18 mouse cellular contexts compared by ENCODE assay signal in the genomic region with DNA sequence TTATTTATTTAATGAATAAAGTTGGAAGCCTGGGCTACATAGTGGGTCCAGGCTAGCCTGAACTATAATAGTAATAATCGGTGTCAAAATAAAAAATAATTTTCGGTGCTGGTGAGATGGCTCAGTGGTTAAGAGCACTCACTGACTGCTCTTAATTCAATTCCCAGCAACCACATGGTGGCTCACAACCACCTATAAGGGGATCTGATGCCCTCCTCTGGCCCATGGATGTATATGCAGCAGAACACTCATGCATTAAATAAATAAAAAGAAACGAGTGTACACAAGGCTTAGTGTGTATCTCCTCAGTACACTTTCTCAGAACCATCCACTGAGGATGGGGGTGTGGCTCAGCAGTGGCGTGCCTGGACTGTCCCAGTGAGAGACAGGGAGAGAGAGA. TPM values are rescaled to one million over a fixed set of nuclear protein-coding genes. Genes with fewer than 3 reads are reported as not detected.
DNase-seq lines count a peak whose midpoint lies in the region; ATAC-seq and TF ChIP-seq lines count a peak whose summit lies in the region.
"Had no signal": no experiment of that assay in that cellular context is flagged by ENCODE, and none has a peak within 500 bp of the region (broad histone marks: within the 10 kb centered on the region; RNA-seq: fewer than 3 reads in every experiment).

No protein-coding gene starts in this region.

- H3K4me1 ChIP-seq in kidney, postnatal 0 days (replicated peaks; ENCODE audit: insufficient read depth, low read length) = no peaks in the 10 kb centered on the region
- H3K4me1 ChIP-seq: forebrain, embryonic 15.5 days; hindbrain, embryonic 15.5 days; neural tube, embryonic 12.5 days had no signal

- no peaks in the 10 kb centered on the region for H3K27me3 ChIP-seq in kidney, postnatal 0 days (ENCODE audit: insufficient read depth, low read length)
- H3K27me3 ChIP-seq: hindbrain, embryonic 15.5 days had no signal

- ATAC-seq in kidney, postnatal 0 days (replicated peaks; ENCODE audit: low FRiP score, low read depth) = no peak
- ATAC-seq in megakaryocyte progenitor cell, adult 5-6 weeks (replicated peaks; ENCODE audit: poor library complexity) = peak; percentile 42
- ATAC-seq: forebrain, embryonic 15.5 days; midbrain, embryonic 16.5 days had no signal

- no peaks in the 10 kb centered on the region for H3K9me3 ChIP-seq in kidney, postnatal 0 days (replicated peaks; ENCODE audit: low read length)
- H3K9me3 ChIP-seq: forebrain, embryonic 15.5 days; hindbrain, embryonic 15.5 days; neural tube, embryonic 12.5 days had no signal

- H3K27ac ChIP-seq in kidney, postnatal 0 days = no peak overlapping the region
- H3K27ac ChIP-seq: forebrain, embryonic 15.5 days; hindbrain, embryonic 15.5 days; neural tube, embryonic 12.5 days had no signal

- no peak overlapping the region for H3K9ac ChIP-seq in kidney, postnatal 0 days (ENCODE audit: low read depth, low read length)
- H3K9ac ChIP-seq: forebrain, embryonic 15.5 days; hindbrain, embryonic 15.5 days; neural tube, embryonic 12.5 days had no signal

- no peaks in the 10 kb centered on the region for H3K36me3 ChIP-seq in kidney, postnatal 0 days (ENCODE audit: insufficient read depth, low read length)
- H3K36me3 ChIP-seq: forebrain, embryonic 15.5 days; hindbrain, embryonic 15.5 days; neural tube, embryonic 12.5 days had no signal

- no peak for DNase-seq in kidney, postnatal 0 days (ENCODE audit: low spot score)
- no peak for DNase-seq in kidney, adult 8-10 months
- DNase-seq in 416B (ENCODE audit: low read depth) (peak; percentile 42), ES-CJ7 (ENCODE audit: low read depth, low spot score) (peak; percentile 53)
- DNase-seq in urinary bladder, postnatal 4 days (ENCODE audit: low spot score in 2 of 2) = no peak
- no peak for DNase-seq in ovary, postnatal 36 days (ENCODE audit: low spot score)
- DNase-seq: adrenal gland, postnatal 14 days; cerebellum, adult 9-10 months; heart, adult 18-20 months; heart, postnatal 10 days; kidney, adult 9 months; right cerebral cortex, postnatal 4 days; thymus, postnatal 36 days had no signal

- WGBS in kidney, postnatal 0 days = 69% methylated on average over 4 of the region's 4 CpGs

- no peak overlapping the region for H3K4me2 ChIP-seq in kidney, postnatal 0 days (ENCODE audit: low read length)
- H3K4me2 ChIP-seq: forebrain, embryonic 15.5 days; hindbrain, embryonic 15.5 days; neural tube, embryonic 12.5 days had no signal

- no peak overlapping the region for H3K4me3 ChIP-seq in kidney, postnatal 0 days (replicated peaks; ENCODE audit: low read depth, low read length)
- H3K4me3 ChIP-seq: forebrain, embryonic 15.5 days; hindbrain, embryonic 15.5 days; neural tube, embryonic 12.5 days had no signal

- peak; percentile 52 for TF ChIP-seq CTCF in kidney, postnatal 0 days (IDR thresholded peaks at IDR 0.05; ENCODE audit: low read depth)

RNA-seq across cellular contexts. Expression of a gene that starts 28.7 kb away (rescaled TPM):
- polyA plus RNA-seq in kidney, postnatal 0 days (2015; fragmentation: Nextera tagmentation; extraction: Ambion mirVana) = 14.5 and 17.4 TPM in 2 replicates
- 10.9 and 11.0 TPM in 2 replicates for total RNA-seq in megakaryocyte progenitor cell, adult 5-6 weeks (2015)
- total RNA-seq in megakaryocyte progenitor cell, adult 5-6 weeks (2017) = 14.9 and 18.7 TPM in 2 replicates

RNA-seq across cellular contexts. Expression of a gene that starts 31.1 kb away (rescaled TPM):
- 6.5 and 7.8 TPM in 2 replicates for polyA plus RNA-seq in kidney, postnatal 0 days (2015; fragmentation: Nextera tagmentation; extraction: Ambion mirVana)
- total RNA-seq in megakaryocyte progenitor cell, adult 5-6 weeks (2015) = 0.07 and 0.27 TPM in 2 replicates
- not detected in 2 replicates for total RNA-seq in megakaryocyte progenitor cell, adult 5-6 weeks (2017)

RNA-seq across cellular contexts. Expression of a gene that starts 42.7 kb away (rescaled TPM):
- 9.9 and 12.5 TPM in 2 replicates for polyA plus RNA-seq in kidney, postnatal 0 days (2015; fragmentation: Nextera tagmentation; extraction: Ambion mirVana)
- not detected in 2 replicates for total RNA-seq in megakaryocyte progenitor cell, adult 5-6 weeks (2015)
- not detected in 2 replicates for total RNA-seq in megakaryocyte progenitor cell, adult 5-6 weeks (2017)

RNA-seq across cellular contexts. Expression of a gene that starts 47.3 kb away (rescaled TPM):
- 58.8 and 65.6 TPM in 2 replicates for polyA plus RNA-seq in kidney, postnatal 0 days (2015; fragmentation: Nextera tagmentation; extraction: Ambion mirVana)
- 18.1 and 18.7 TPM in 2 replicates for total RNA-seq in megakaryocyte progenitor cell, adult 5-6 weeks (2015)
- 24.8 and 25.2 TPM in 2 replicates for total RNA-seq in megakaryocyte progenitor cell, adult 5-6 weeks (2017)

RNA-seq across cellular contexts. Expression of a gene that starts 56.0 kb away (rescaled TPM):
- polyA plus RNA-seq in kidney, postnatal 0 days (2015; fragmentation: Nextera tagmentation; extraction: Ambion mirVana) = 80.4 and 85.2 TPM in 2 replicates
- total RNA-seq in megakaryocyte progenitor cell, adult 5-6 weeks (2015) = 60.7 and 61.7 TPM in 2 replicates
- total RNA-seq in megakaryocyte progenitor cell, adult 5-6 weeks (2017) = 55.7 and 78.6 TPM in 2 replicates

Comparison
In these comparisons a context has a peak if more than half of its experiments do, and no peak if none do; other contexts are left out.
1. DNase-seq: peak in 416B (single experiment) and ES-CJ7 (single experiment); none in kidney, postnatal 0 days (single experiment), kidney, adult 8-10 months (0 of 2), urinary bladder, postnatal 4 days (0 of 2) and ovary, postnatal 36 days (single experiment).